Mouse (Mus musculus) urinary bladder, postnatal 0 days (tissue): ENCODE results near the gene Mfap5. TPM values are rescaled to one million over a fixed set of nuclear protein-coding genes. Genes with fewer than 3 reads are reported as not detected.

Experiments used
- polyA plus RNA-seq: library from polyadenylated mRNA; unstranded; fragments of >200 nt; fragmentation: Nextera tagmentation; extraction: Ambion mirVana; gene quantifications from 2 replicates; pipeline ENCODE4 v1.2.1, GENCODE M21; 2015

Gene Mfap5
- polyA plus RNA-seq: 291 and 362 TPM in 2 replicates

GRCm38 (mm10) chr6:122505545-122505944 is at the start of gene Mfap5:
Mfap5 (plus strand) TSS chr6:122505845.

GRCm38 (mm10) chr6:122498661-122499060 is 7.0 kb upstream of the Mfap5 start, which contains the start of gene Rimklb:
Rimklb (minus strand) TSS chr6:122498761.

GRCm38 (mm10) chr6:122553606-122554005 is 48.0 kb downstream of the Mfap5 start, which contains the start of gene Aicda:
Aicda (plus strand) TSS chr6:122553801.

Other genes starting within 250 kb of the Mfap5 start
- gene Klrg1, start 223.0 kb upstream of the Mfap5 start, polyA plus RNA-seq: not detected in 2 replicates
- gene M6pr, start 197.1 kb upstream of the Mfap5 start, polyA plus RNA-seq: 85.6 and 86.1 TPM in 2 replicates
- 4.8 and 5.7 TPM in 2 replicates for gene Phc1, start 165.3 kb upstream of the Mfap5 start, polyA plus RNA-seq
- 0.48 and 0.67 TPM in 2 replicates for gene Rimklb, start 7.1 kb upstream of the Mfap5 start, polyA plus RNA-seq
- not detected in 2 replicates for gene Aicda, start 48.0 kb downstream of the Mfap5 start, polyA plus RNA-seq
- gene Apobec1, start 96.6 kb downstream of the Mfap5 start, polyA plus RNA-seq: 4.8 and 7.1 TPM in 2 replicates
- gene Gdf3, start 104.2 kb downstream of the Mfap5 start, polyA plus RNA-seq: not detected in 2 replicates
- gene Dppa3, start 120.6 kb downstream of the Mfap5 start, polyA plus RNA-seq: not detected in 2 replicates
- gene Nanog, start 201.6 kb downstream of the Mfap5 start, polyA plus RNA-seq: 0.24 and 0.58 TPM in 2 replicates